Mouse (Mus musculus): ENCODE data around the gene Col15a1.

The Col15a1 gene

DNA sequence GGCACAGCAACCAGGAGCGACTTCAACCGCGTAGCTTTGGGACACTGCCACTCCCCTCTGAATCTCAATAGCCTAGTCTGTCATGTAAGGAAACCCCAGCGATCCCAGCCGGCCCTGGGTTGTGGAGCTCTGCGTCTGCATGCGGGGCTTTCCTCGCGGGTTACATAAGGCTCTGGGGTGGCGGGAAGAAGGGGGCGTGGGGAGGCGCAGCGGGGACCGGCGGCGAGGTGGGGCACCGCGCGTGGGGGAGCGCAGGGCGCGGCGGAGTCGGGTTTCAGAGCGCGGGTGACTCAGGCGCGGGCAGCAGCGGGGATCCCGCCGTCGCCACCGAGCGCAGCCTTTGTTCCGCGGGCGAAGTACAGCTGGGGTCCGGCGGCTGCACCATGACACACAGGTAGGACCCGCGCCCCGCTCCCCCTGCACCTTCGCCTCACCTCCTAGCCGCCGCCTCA lies at the start of gene Col15a1:
Gene Col15a1 (plus strand): TSS at position 193 of the 452 bp plus-strand sequence.
- ATAC-seq (ENCODE audit: low TSS enrichment), result peak; percentile 60

DNA sequence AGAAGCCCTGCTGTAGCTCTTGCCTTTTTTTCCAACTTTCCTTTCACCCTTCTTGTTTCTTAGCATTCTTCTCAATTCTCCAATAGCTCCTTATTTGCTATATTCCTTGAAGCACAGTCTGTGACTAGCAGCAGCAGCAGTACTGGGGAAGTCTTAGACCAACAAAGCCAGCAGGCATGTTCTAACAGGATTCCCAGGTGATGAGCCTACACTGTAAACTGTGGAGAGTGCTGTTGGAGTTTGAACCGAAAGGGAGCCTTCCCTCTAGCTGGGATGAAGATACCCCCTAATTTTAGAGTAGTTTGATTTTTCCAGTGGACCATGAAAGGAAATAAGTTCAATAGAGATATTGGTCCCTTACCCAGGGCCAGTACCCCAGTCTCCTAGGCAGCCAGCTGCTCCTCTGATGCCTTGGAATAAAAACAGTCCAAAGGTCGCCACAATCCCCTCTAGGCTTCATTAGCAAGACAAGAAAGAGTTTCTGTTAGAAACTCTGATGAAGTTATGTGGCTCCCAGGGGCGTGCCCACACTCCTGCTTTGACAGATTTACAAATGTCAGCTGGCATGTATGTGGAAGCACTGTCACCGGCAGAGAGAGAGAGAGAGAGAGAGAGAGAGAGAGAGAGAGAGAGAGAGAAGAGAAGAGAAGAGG lies 46.7 kb upstream of the Col15a1 start:
- no peak for ATAC-seq (ENCODE audit: low TSS enrichment)

DNA sequence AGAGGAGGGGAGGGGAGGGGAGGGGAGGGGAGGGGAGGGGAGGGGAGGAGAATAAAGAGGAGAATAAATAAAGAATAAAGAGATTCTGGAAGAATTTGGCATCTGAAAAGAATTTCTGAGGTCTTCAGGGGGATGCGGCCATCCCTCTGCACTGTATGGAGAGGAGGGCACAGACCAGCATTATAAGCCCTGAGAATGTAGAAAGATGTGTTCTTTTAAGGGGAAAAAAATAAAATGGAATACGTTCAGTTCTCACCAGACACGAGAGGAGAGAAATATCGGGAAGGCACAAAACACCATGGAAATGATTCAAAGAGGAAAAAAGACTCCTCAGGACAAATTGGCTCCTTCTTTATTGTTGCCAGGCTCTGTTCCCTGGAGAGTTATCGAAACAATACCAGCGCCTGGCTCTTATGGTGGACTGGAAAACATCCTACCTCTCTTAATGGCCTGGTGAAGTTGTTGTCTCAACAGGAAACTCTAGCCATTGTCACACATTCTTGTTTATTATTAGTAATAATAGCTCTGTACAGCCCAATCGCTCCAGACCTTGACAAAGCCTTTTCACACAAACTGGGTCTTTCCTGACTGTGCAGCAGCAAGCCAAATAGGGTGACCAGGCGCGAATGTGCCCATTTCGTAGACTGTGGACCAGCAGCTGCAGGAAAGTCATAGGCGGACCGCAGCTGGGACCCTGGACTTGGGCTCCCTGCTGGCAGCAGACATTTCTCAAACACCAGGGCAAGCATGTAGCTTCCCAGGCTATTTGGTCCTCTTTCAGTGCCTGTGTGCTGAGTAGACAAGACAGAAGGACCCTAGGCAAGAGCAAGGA lies 46.0 kb upstream of the Col15a1 start:
- ATAC-seq (ENCODE audit: low TSS enrichment), result no peak

DNA sequence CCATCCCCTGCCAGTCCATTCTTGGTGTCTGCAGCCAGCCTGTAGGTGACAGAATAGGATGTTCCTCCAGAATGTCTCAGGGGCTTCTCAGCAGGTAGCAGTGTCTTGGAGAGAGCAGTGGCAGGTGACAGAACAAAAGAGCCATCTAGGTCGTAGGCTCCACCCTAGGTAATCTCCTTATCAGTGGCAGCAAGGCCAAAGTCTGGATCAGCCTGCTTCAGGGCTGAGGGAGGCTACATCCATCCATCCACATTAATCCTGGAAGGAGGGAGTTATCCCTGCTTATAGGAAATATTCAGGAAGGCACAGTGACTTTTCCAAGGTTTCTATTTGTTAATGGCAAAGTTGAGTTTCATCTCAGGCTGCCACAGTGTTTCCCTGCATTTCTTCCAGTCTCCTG lies 35.6 kb upstream of the Col15a1 start:
- no peak for ATAC-seq (ENCODE audit: low TSS enrichment)

DNA sequence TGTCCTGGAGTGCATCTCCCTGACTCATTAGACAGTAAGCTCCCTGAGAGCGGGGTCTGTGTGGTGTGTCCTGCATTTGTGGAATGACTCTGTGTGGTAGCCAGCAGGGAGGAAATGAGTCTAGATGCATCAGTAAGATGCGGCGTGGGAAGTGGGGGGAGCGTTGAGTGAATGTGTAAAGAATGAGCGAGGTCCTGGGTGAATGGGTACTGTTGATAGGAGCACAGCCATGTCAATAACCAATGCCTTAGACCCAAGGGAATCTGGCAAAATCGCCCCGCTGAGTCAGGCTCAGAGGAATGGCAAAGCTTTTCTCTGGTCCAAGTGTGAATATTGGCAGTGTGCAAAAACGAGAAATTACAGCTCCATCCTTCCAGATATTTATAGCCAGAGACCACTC lies 30.9 kb upstream of the Col15a1 start:
- ATAC-seq (ENCODE audit: low TSS enrichment), result no peak

DNA sequence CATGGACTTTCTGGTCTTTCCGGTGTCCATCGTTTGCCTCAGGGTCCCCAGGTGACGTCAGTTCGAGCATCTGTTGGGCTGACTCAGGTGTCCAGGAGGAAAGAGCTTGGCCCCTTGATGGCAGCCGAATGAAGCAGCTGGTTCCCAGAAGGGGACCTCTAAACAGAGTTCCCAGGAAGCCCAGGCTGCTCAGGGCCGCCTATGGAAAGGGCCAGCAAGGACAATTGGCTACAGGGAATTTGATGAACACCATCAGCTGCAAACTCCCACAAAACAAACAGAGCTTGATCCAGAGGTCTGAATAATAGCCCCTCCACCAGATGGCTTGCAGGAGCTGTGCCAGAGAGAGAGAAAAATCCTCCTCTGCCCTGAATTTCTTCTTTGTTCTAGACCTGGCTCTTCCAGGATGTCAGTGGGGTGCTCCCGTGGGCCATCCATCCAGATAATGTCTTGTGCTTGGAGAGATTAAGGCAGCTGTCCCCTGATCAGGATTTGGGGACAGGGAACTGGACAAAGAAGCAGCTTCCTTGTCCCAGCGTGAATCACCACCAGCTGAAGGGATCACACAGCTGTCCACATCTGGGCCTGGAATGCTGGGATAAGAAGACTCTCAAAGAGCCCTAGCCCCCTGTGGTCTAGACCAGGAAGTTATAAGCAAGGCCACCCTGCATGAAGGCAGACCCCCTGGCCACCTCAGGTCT lies 29.6 kb upstream of the Col15a1 start:
- no peak for ATAC-seq (ENCODE audit: low TSS enrichment)

DNA sequence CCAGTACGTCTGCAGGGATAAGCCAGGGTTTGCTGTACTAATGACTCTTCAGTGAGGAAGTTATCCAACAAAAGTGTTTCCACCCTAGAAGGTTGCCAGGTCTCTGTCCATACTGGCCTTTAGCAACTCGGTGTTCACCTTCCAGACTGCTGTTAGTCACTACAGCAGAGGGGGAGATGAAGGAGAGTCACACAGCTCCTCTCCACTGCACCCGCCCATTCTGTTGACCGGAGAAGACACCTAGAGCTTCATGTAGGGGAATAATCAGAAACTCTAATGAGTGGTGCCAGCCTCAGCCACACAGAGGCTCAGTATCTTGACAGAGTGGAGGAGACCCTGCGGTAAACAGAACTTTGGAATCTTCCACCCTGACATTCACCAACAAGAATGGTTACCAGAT lies 28.4 kb upstream of the Col15a1 start:
- ATAC-seq (ENCODE audit: low TSS enrichment), result no peak

DNA sequence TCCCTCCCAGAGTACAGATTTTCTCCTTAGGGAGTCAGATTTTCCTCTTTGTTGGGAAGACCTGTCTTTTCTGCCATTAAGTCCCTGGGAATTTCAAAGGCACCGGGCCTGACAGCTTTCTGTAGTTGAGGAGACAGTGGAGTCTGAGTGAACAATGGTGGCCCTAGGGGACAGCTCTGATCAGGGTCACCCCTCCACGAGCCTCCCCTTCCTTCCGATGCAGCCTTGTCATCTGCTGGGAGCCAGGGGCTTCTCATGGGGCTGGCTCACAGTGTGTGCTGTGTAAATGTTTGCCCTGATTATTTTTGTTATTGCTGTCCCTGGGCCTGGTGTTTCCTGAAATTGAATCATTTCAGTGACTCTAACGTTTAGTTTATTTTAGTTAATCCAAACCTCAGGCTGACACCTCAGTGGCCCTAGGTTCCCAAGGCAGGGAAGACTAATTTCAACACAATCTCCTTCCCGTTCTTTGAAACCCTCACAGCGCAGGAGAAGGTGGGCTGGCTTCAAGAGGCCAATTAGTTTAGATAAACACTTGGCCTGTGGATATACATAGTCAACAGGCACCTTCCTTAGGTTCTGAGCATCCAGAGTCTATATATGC lies 23.8 kb upstream of the Col15a1 start:
- ATAC-seq (ENCODE audit: low TSS enrichment), result no peak

DNA sequence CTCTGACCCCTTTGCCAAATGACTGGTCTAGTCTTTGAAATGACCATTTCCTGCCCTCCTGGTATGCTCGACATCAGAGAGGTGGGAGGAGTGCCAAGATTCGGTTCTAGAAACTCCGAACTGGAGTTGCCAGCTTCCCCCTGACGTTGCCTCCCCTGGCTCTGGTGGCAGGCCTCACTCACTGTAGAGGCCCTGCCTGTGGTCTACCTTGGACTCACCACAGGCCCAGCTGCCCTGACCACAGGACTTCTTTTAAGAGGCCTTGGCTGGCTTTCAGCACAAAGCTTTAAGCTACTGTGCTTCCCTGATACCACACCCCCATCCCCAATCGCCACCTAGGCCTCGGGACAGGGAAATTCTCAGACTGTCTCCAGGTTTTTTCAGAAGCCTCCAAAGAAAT lies 21.4 kb upstream of the Col15a1 start:
- no peak for ATAC-seq (ENCODE audit: low TSS enrichment)

DNA sequence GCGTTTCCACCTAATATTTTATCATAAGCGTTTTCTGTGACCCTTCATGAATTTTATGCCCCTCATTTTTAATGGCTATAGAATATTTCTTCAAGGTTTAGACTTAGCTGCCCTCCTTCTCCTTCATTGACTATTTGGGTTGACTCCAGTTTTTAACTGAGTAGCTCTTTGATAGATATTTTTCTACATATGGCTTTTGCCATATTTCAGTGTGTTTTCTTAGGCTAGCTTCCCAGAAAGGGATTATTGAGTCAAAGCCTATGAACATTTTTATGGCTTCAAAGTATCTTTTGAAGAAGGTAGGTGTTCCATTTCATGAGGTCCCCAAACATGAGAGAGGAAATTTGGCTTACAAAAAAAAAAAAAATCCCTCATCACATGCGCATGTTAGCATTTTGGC lies 11.8 kb upstream of the Col15a1 start:
- no peak for ATAC-seq (ENCODE audit: low TSS enrichment)

DNA sequence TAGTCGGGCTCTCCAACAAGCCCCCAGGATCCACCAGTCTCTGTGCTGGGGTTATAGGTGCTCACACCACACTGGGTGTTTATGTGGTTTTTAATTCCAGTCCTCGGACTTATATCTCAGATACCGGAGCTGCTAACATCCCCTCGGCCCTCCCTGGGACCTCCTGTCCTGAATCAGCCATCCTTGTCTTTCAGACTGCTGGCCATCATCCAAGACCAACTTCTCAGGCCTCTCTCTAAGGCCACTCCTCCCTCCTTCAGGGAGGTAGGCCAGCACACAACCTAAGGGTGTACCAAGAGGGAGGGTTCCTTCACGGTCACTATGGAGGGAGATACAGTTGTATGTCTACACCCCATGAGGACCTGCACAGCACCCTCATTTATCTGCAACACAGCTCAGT lies 4.3 kb upstream of the Col15a1 start:
- no peak for ATAC-seq (ENCODE audit: low TSS enrichment)

DNA sequence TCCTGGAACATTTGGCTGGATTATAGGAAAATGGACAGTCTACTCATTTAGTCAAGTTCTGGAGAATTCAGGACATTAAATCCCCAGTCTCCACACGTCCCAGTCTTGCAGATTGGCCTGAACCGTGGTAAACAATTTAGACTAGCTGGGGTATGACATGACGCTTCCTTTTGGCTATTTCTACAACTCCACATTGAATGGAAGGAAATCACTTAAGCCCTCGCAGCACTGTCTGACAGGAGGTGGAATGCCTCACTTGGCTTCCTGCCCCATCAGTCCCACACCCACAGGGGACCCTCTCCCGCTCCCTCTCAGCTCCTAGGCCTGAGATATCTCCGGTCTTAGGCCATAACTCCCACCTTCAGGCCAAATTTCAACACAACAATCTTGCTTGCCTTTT lies 2.1 kb upstream of the Col15a1 start:
- ATAC-seq (ENCODE audit: low TSS enrichment), result no peak

DNA sequence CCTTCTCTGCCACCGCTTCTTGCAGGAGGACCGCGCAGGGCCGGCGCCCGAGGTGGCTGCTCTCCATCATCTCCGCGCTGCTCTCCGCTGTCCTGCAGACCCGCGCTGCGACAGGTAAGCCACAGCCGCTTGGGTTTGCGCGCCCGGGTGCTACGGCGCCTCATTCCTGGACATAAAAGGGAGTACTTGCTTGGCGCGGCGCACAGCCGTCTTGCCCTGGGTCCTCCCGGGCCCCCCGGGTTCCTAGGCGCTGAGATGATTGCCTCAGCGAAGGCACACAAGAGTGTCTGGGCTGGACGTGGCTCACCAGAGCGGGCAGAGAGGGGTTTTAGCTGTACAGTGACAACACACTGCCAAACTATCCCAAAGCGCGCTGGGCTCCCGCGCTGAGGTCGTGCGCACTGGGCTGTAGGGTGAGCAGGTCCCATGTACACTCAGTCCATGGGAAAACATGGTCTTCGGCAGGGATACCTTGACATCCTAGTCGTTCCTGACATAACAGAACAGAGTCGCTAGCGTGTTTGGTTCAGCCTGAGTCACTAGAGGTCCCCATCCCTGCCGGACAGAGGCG lies 545 bp downstream of the Col15a1 start:
- peak; percentile 55 for ATAC-seq (ENCODE audit: low TSS enrichment)

DNA sequence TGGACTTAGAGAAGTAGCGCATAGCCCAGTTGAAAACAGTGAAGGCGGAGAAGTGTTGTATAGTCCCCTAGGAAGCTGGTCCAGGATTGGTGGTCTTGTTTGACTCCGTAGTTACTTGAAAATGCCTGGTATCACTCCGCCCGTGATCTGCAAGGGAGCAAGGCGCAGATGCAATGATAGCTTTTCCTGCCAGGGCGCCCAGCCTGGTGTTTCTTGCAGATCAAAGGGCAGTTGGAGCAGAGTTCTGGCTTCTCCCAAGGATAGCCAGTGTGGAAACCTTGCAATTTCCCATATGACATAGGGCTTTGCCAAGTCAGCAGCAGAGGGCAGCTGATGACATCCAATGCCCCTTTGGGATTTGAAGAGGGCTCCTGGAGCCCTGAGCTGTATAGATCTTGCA lies 1.5 kb downstream of the Col15a1 start:
- ATAC-seq (ENCODE audit: low TSS enrichment), result no peak

DNA sequence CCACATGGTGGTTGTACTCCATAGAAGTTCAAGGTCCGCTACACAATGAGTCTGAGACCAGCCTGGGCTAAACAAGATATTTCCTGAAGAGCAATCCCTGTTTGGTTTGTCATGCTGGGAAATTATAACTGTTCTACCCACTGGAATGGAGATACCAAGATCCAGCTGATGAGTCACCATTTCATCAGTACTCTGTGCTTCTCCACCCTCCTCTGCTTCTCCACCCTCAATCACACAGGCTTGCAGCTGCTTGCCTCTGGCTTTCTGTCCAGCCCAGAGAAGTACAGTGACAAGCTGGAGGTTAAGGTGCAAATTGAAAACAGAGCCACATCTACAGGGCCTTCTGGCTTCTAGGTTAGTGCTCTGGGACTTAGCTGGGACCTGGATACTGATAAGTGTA lies 10.9 kb downstream of the Col15a1 start:
- ATAC-seq (ENCODE audit: low TSS enrichment), result no peak

DNA sequence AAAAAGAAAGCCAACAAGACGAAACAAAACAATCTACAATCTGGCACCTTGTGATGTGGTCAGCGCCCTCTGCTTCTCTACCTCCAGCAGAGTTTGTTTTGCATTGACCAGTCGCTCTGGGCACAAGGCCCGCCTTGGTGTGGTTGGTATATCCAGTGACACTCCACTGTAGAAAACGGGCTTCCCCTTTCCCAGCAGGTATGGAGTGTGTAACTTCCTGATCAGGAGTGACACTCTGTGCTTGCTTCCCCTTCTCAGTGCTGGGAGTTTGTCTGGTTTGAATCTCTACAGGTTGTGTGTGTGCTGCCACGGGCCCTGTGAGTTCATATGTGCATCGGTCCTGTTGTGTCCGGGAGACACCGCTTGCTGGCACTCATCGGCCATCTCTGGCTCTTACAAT lies 11.4 kb downstream of the Col15a1 start:
- ATAC-seq (ENCODE audit: low TSS enrichment), result no peak

DNA sequence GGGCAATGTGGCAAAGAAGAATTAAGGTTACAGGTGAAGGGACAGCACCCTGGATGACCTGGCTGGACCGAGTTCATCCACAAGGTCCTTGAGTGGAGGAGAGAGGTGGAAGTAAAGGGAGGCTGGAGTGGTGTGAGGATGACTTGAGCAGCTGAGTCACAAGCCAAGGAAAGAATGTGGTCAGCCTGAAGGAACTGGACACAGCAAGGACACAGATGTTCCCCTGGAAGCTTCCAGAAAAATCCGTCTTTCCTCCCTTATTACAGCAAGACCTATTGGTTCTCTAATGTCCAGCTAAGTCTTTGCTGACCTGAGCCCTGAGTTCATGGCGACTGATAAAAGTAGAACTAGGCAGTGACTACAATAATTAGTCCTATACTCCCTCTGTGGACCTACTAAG lies 12.6 kb downstream of the Col15a1 start:
- no peak for ATAC-seq (ENCODE audit: low TSS enrichment)

DNA sequence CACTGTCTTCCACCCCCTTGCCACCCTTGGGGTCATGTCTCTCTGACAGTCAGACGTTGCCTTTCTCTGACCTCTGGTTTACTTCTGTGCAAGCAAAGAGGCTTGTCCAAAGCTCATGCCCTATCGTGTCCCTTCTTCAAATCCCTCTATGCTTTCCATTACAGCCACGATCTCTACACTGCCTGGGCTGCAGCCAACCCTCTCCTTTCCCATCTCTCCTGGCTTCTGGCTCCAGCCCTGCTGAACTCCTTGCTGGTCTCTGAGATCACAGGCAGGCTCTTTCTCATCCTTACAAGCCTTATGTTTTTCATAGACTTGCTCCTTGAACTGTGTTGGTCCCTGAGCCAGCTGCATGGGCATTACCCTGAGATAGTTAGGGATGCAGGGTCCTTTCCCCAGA lies 14.2 kb downstream of the Col15a1 start:
- no peak for ATAC-seq (ENCODE audit: low TSS enrichment)

DNA sequence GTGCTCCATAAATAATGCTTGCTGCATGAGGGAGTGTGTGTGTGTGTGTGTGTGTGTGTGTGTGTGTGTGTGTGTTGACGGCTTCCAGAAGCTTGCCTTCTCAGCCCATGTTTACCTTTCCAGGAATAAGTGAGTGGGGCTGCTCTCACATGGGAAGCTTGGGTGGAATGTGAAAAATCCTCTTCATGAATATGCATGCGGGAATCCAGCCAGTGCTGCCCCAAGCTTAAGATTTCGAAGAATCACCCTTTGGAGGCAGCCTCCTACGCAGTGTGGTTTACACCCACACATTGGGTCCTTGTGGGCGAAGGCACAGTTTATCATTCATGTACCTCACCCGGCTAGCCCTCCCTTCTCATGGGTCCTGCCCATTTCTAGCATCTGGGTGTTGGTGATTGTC lies 18.0 kb downstream of the Col15a1 start:
- peak; percentile 74 for ATAC-seq (ENCODE audit: low TSS enrichment)

DNA sequence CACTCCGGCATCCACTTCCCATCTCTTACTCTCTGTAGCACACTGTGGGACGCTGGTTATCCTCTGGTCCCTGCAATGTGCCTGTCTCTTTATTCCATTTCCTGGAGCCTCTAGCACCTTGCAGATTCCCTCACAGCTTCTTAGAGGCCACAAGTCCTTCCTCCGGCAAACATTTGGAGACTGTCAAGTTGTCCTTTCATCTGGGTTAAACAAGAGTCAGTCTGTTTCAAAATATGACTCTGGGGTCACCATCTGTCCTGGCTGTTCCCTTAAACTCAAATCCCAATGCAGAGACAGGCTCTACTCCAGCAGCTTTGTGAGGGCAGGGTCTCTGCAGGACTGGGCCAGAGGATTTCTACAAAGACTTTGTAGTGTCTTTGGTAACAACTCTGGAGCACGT lies 19.1 kb downstream of the Col15a1 start:
- no peak for ATAC-seq (ENCODE audit: low TSS enrichment)

DNA sequence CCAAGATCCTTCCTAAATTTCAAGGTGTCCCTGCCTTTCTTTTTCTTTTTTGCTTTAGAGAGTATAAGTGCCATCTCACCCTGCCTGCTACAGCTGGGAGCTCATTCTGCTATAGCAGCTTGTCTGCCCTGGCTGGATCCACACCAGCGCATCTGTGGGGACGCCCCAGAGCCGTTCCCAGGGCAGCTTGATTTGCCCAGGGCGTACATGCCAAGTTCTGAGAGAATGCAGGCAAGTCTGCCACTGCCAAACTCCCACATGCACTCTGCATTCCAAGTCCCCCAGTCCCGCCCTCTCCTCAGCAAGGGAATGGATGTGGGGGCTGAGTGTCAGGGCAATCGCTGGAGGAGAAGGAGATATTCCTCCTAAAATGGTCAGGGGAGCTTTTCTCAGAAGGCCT lies 19.8 kb downstream of the Col15a1 start:
- ATAC-seq (ENCODE audit: low TSS enrichment), result peak; percentile 71

DNA sequence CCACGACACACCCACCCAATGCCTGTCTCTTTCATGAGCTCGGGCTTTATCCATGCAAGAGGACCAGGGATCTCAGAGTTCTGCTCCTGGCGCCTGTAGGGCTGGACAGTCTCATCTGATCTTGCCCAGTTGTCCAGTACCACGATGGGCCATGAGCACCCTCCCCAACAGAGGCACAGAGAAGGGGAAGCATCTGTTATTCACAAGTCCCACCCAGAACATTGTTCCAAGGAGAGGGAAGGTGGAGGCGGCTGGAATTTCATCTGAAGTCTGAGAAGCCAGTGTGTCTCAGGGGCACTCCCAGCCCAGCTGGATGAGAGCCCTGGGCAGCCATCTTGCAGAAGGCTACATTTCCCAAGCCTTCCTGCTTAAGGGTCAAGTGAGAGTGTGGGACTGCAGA lies 21.0 kb downstream of the Col15a1 start:
- ATAC-seq (ENCODE audit: low TSS enrichment), result no peak
